Mouse (Mus musculus) liver, embryonic 15.5 days (tissue): ENCODE measurements around the gene Mier2. TPM values are rescaled to one million over a fixed set of nuclear protein-coding genes. Genes with fewer than 3 reads are reported as not detected.

ENCODE experiments used
- ATAC-seq: fragments of 200-750 bp; cut with Nextera tagmentation; 2 replicates; pipeline ENCODE4 v1.8.0; 2017; ENCODE audit warnings: moderate number of reproducible peaks, mild to moderate bottlenecking, moderate library complexity; ENCODE audit not compliant: insufficient read depth
- H3K27ac ChIP-seq: fragments of 300-500 bp; sonication (generic); replicated peaks from 2 replicates; pipeline ENCODE4 v1.5.1; 2015; ENCODE audit warnings: mild to moderate bottlenecking, inconsistent platforms
- H3K27me3 ChIP-seq: fragments of 300-500 bp; sonication (generic); 2 replicates; pipeline ENCODE4 v1.6.1; 2015; ENCODE audit warnings: mild to moderate bottlenecking, inconsistent platforms
- H3K36me3 ChIP-seq: fragments of 300-500 bp; sonication (generic); replicated peaks from 2 replicates; pipeline ENCODE4 v1.6.1; 2015; ENCODE audit warnings: moderate library complexity, mild to moderate bottlenecking, inconsistent platforms
- H3K4me1 ChIP-seq: fragments of 300-500 bp; sonication (generic); replicated peaks from 2 replicates; pipeline ENCODE4 v1.6.1; 2015; ENCODE audit warnings: inconsistent platforms
- H3K4me2 ChIP-seq: fragments of 300-500 bp; sonication (generic); 2 replicates; pipeline ENCODE4 v1.6.1; 2015; ENCODE audit warnings: moderate library complexity, mild to moderate bottlenecking, inconsistent platforms
- H3K4me3 ChIP-seq: fragments of 300-500 bp; sonication (generic); replicated peaks from 2 replicates; pipeline ENCODE4 v1.5.1; 2015; ENCODE audit warnings: mild to moderate bottlenecking, inconsistent platforms
- H3K9ac ChIP-seq: fragments of 300-500 bp; sonication (generic); 2 replicates; pipeline ENCODE4 v1.6.1; 2015; ENCODE audit warnings: moderate library complexity, mild to moderate bottlenecking, inconsistent platforms
- H3K9me3 ChIP-seq: fragments of 300-500 bp; sonication (generic); replicated peaks from 2 replicates; pipeline ENCODE4 v1.6.1; 2016; ENCODE audit warnings: inconsistent platforms
- whole genome bisulfite sequencing: fragments of 180-500 bp; shearing (Covaris S2); methylation state at CpG from one replicate; pipeline ENCODE4 v1.1.7; 2015; ENCODE audit warnings: mixed read lengths; ENCODE audit not compliant: insufficient replicate concordance; 5-methylcytosine and 5-hydroxymethylcytosine counted together
- polyA plus RNA-seq: library from polyadenylated mRNA; unstranded; fragments of >200 nt; fragmentation: Nextera tagmentation; extraction: Ambion mirVana; gene quantifications from 2 replicates; pipeline ENCODE4 v1.2.1, GENCODE M21; 2015

Mier2 gene
- polyA plus RNA-seq, 1 experiment from 2014 or later, result 9.9 TPM

DNA sequence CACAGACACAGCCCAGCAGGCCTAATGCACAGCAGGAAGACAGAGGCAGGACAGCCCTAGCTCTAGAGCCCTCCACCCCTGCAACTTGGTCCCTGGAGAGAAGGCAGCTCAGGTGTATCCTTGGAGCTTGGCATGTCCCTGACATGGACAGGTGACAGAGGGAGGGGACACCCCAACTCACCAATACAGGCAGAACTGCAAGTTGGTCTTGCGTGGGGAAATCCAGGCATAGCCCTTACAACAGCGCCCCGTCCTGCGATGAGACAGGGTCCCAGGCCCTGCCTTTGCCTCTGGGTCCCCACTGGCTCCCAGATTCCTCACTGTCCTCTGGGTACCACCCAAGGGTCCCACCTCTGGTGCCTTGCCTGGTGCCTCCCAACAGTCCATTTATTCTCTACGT, 30.7 kb upstream of the Mier2 start:
- H3K9me3 ChIP-seq, result no peaks in the 10 kb centered on the region
- no peak for ATAC-seq
- no peaks in the 10 kb centered on the region for H3K36me3 ChIP-seq
- no peak overlapping the region for H3K9ac ChIP-seq
- no peaks in the 10 kb centered on the region for H3K27me3 ChIP-seq
- 74% methylated on average over 5 of the region's 5 CpGs for WGBS
- H3K4me2 ChIP-seq, result no peak overlapping the region
- H3K4me3 ChIP-seq, result no peak overlapping the region
- H3K4me1 ChIP-seq, result no peaks in the 10 kb centered on the region
- no peak overlapping the region for H3K27ac ChIP-seq

GRCm38 (mm10) chr10:79585136-79585535, 30.1 kb upstream of the Mier2 start:
- H3K4me1 ChIP-seq, result no peaks in the 10 kb centered on the region
- no peak overlapping the region for H3K27ac ChIP-seq
- no peaks in the 10 kb centered on the region for H3K9me3 ChIP-seq
- H3K36me3 ChIP-seq, result no peaks in the 10 kb centered on the region
- no peaks in the 10 kb centered on the region for H3K27me3 ChIP-seq
- no peak overlapping the region for H3K4me3 ChIP-seq
- ATAC-seq, result no peak
- no peak overlapping the region for H3K4me2 ChIP-seq
- H3K9ac ChIP-seq, result no peak overlapping the region
- WGBS, result 70% methylated on average over 6 of the region's 6 CpGs

GRCm38 (mm10) chr10:79584426-79584825, 29.4 kb upstream of the Mier2 start:
- 55% methylated on average over 9 of the region's 9 CpGs for WGBS
- Histone ChIP-seq H3K9ac (no peak overlapping the region), H3K36me3 (no peaks in the 10 kb centered on the region), H3K9me3 (no peaks in the 10 kb centered on the region), H3K4me3 (no peak overlapping the region), H3K27me3 (0 out of 2 replicates have a peak, but pooled peaks cover 4% of the 10 kb centered on the region), H3K4me1 (no peaks in the 10 kb centered on the region), H3K4me2 (no peak overlapping the region), H3K27ac (no peak overlapping the region)
- ATAC-seq, result no peak

GRCm38 (mm10) chr10:79584021-79584420, 29.0 kb upstream of the Mier2 start:
- no peaks in the 10 kb centered on the region for H3K36me3 ChIP-seq
- no peaks in the 10 kb centered on the region for H3K4me1 ChIP-seq
- H3K4me2 ChIP-seq, result no peak overlapping the region
- no peak overlapping the region for H3K4me3 ChIP-seq
- ATAC-seq, result no peak
- H3K27ac ChIP-seq, result no peak overlapping the region
- no peak overlapping the region for H3K9ac ChIP-seq
- 54% methylated on average over 7 of the region's 7 CpGs for WGBS
- 0 out of 2 replicates have a peak, but pooled peaks cover 4% of the 10 kb centered on the region for H3K27me3 ChIP-seq
- no peaks in the 10 kb centered on the region for H3K9me3 ChIP-seq

DNA sequence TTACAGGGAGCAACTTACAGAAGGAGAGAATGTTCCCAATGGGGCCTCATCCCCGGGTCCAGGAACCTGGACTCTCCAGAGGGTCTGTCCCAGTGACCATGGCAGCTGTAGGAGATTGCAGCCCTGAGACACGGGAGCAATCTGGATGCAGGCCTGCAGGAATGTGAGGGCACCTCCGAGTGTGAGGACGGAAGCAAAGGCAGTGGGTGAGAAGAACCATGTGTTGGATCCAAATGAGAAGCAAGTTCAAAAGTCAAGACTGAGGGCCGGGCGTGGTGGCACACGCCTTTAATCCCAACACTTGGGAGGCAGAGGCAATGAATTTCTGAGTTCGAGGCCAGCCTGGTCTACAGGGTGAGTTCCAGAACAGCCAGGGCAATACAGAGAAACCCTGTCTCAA, 26.5 kb upstream of the Mier2 start:
- Histone ChIP-seq H3K36me3 (no peaks in the 10 kb centered on the region), H3K4me2 (no peak overlapping the region), H3K27ac (no peak overlapping the region), H3K4me3 (no peak overlapping the region), H3K27me3 (0 out of 2 replicates have a peak, but pooled peaks cover 7% of the 10 kb centered on the region), H3K4me1 (no peaks in the 10 kb centered on the region), H3K9ac (no peak overlapping the region), H3K9me3 (no peaks in the 10 kb centered on the region)
- 73% methylated on average over 8 of the region's 8 CpGs for whole genome bisulfite sequencing
- no peak for ATAC-seq

GRCm38 (mm10) chr10:79580811-79581210, 25.8 kb upstream of the Mier2 start:
- no peaks in the 10 kb centered on the region for H3K4me1 ChIP-seq
- H3K9ac ChIP-seq, result no peak overlapping the region
- no peak overlapping the region for H3K4me2 ChIP-seq
- H3K9me3 ChIP-seq, result no peaks in the 10 kb centered on the region
- H3K36me3 ChIP-seq, result no peaks in the 10 kb centered on the region
- no peak for ATAC-seq
- H3K4me3 ChIP-seq, result no peak overlapping the region
- no peak overlapping the region for H3K27ac ChIP-seq
- 0 out of 2 replicates have a peak, but pooled peaks cover 7% of the 10 kb centered on the region for H3K27me3 ChIP-seq
- WGBS, result 48% methylated on average over 6 of the region's 6 CpGs

- Histone ChIP-seq H3K4me2 (no peak overlapping the region), H3K4me3 (no peak overlapping the region), H3K36me3 (no peaks in the 10 kb centered on the region), H3K4me1 (no peaks in the 10 kb centered on the region), H3K9ac (no peak overlapping the region), H3K9me3 (no peaks in the 10 kb centered on the region), H3K27ac (no peak overlapping the region), H3K27me3 (0 out of 2 replicates have a peak, but pooled peaks cover 7% of the 10 kb centered on the region)
- WGBS, result 55% methylated on average over 7 of the region's 7 CpGs
- no peak for ATAC-seq
Measured at GRCm38 (mm10) chr10:79580356-79580755, 25.4 kb upstream of the Mier2 start.

DNA sequence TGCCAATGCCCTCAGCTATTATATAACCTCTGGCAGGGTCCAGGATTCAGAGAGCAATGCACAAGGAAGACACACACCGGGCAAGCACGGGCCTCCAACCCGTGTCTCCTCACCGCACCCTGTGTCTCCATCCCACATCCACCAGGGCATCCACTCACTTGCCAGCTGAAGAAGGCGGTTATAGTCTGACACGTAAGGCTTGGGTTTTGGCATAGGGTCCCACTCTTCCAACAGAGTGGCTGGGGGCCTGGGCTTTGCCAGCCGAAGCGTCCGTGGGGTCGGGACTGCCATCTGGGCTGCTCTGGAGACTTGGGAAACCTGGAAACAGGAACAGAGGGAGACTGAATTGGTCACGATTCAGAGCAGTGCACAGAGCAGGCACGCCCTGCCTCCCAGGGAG, 24.8 kb upstream of the Mier2 start:
- Histone ChIP-seq H3K27ac (no peak overlapping the region), H3K9me3 (no peaks in the 10 kb centered on the region), H3K9ac (no peak overlapping the region), H3K4me1 (no peaks in the 10 kb centered on the region), H3K36me3 (no peaks in the 10 kb centered on the region), H3K4me2 (no peak overlapping the region), H3K4me3 (no peak overlapping the region), H3K27me3 (0 out of 2 replicates have a peak, but pooled peaks cover 7% of the 10 kb centered on the region)
- WGBS, result 70% methylated on average over 12 of the region's 12 CpGs
- no peak for ATAC-seq

- H3K27ac ChIP-seq, result no peak overlapping the region
- ATAC-seq, result no peak
- no peaks in the 10 kb centered on the region for H3K4me1 ChIP-seq
- no peaks in the 10 kb centered on the region for H3K36me3 ChIP-seq
- WGBS, result 58% methylated on average over 7 of the region's 7 CpGs
- no peak overlapping the region for H3K4me2 ChIP-seq
- no peak overlapping the region for H3K4me3 ChIP-seq
- H3K27me3 ChIP-seq, result 0 out of 2 replicates have a peak, but pooled peaks cover 7% of the 10 kb centered on the region
- no peaks in the 10 kb centered on the region for H3K9me3 ChIP-seq
- no peak overlapping the region for H3K9ac ChIP-seq
Measured at GRCm38 (mm10) chr10:79578891-79579290, 23.9 kb upstream of the Mier2 start.

DNA sequence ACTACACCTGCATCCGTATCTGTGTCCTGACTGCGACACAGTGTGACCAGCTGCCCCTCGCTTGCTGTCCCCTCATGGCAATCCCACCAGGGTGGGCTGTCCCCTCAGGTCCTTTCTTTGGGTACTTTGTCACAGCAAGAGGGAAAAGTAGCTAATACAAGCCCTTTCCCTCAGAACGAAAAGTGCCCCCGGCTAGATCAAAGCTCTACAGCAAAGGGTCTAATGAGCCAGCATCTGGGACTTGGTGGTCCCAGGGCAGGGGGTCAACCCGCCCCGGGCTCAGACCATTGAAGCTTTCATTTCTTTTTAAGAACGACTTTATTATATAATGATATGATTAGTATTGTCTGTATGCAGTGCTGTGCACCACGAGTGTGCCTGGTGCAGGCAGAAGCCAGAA, 23.3 kb upstream of the Mier2 start:
- WGBS, result 63% methylated on average over 9 of the region's 9 CpGs
- H3K4me3 ChIP-seq, result no peak overlapping the region

GRCm38 (mm10) chr10:79577376-79577775, 22.4 kb upstream of the Mier2 start:
- Histone ChIP-seq H3K4me2 (no peak overlapping the region), H3K27ac (no peak overlapping the region), H3K4me1 (no peaks in the 10 kb centered on the region), H3K9me3 (no peaks in the 10 kb centered on the region), H3K36me3 (no peaks in the 10 kb centered on the region), H3K4me3 (no peak overlapping the region), H3K27me3 (0 out of 2 replicates have a peak, but pooled peaks cover 7% of the 10 kb centered on the region), H3K9ac (no peak overlapping the region)
- WGBS, result 51% methylated on average over 4 of the region's 4 CpGs
- no peak for ATAC-seq

More for the DNA sequence above, 23.3 kb upstream of the Mier2 start:
- Histone ChIP-seq H3K4me2 (no peak overlapping the region), H3K9me3 (no peaks in the 10 kb centered on the region), H3K36me3 (no peaks in the 10 kb centered on the region), H3K4me1 (no peaks in the 10 kb centered on the region), H3K27me3 (0 out of 2 replicates have a peak, but pooled peaks cover 7% of the 10 kb centered on the region), H3K9ac (no peak overlapping the region), H3K27ac (no peak overlapping the region)
- no peak for ATAC-seq

DNA sequence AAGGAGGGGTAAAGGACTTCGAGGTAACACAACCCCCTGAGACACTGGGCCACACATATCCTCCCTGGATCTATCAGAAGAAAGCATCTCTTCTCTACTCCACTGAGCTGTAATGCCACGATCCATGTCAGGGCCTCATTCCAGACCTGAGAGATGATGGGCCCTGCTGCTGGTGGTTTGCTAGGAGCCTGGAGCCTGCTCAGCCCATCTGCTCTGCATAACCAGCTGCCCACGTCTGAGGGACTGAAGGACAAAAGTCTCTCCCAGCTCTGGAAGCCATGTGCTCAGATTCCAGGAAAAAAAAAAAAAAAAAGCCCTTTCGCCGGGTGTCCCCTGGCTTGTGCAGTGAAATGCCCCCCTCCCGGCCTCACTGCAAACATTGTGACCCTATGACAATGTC, 20.8 kb upstream of the Mier2 start:
- no peak for ATAC-seq
- Histone ChIP-seq H3K4me2 (no peak overlapping the region), H3K9me3 (no peaks in the 10 kb centered on the region), H3K4me3 (no peak overlapping the region), H3K4me1 (no peaks in the 10 kb centered on the region), H3K9ac (no peak overlapping the region), H3K27ac (no peak overlapping the region), H3K36me3 (no peaks in the 10 kb centered on the region), H3K27me3 (0 out of 2 replicates have a peak, but pooled peaks cover 7% of the 10 kb centered on the region)
- 56% methylated on average over 6 of the region's 6 CpGs for WGBS
